17 mouse cellular contexts compared by ENCODE assay signal in genomic region chr3:97800657-97801056, GRCm38 (mm10).
DNase-seq lines count a peak whose midpoint lies in the region; ATAC-seq and TF ChIP-seq lines count a peak whose summit lies in the region.
"Had no signal": no experiment of that assay in that cellular context is flagged by ENCODE, and none has a peak within 500 bp of the region (broad histone marks: within the 10 kb centered on the region; RNA-seq: fewer than 3 reads in every experiment).

No protein-coding gene starts in this region.

- H3K4me1 ChIP-seq in hindbrain, embryonic 15.5 days (replicated peaks) = no peaks in the 10 kb centered on the region
- H3K4me1 ChIP-seq in hindbrain, embryonic 10.5 days (replicated peaks) = 0 out of 2 replicates have a peak, but pooled peaks cover 2% of the 10 kb centered on the region
- H3K4me1 ChIP-seq in lung, embryonic 16.5 days (replicated peaks; ENCODE audit: control insufficient read depth, insufficient read depth, low read length) = peaks cover 11% of the 10 kb centered on the region
- H3K4me1 ChIP-seq in limb, embryonic 15.5 days = peaks cover 4% of the 10 kb centered on the region; the same call in 1 of the 2 replicates
- H3K4me1 ChIP-seq: forebrain, embryonic 13.5 days; neural tube, embryonic 12.5 days had no signal

- no peaks in the 10 kb centered on the region for H3K27me3 ChIP-seq in hindbrain, embryonic 15.5 days
- H3K27me3 ChIP-seq in hindbrain, embryonic 10.5 days (ENCODE audit: insufficient read depth, poor library complexity, severe bottlenecking) = no peaks in the 10 kb centered on the region
- no peaks in the 10 kb centered on the region for H3K27me3 ChIP-seq in lung, embryonic 16.5 days (ENCODE audit: control insufficient read depth, insufficient read depth, low read depth, low read length)
- H3K27me3 ChIP-seq in limb, embryonic 15.5 days = no peaks in the 10 kb centered on the region
- H3K27me3 ChIP-seq: forebrain, embryonic 13.5 days; neural tube, embryonic 12.5 days had no signal

- no peaks in the 10 kb centered on the region for H3K36me3 ChIP-seq in hindbrain, embryonic 15.5 days
- H3K36me3 ChIP-seq in hindbrain, embryonic 10.5 days = no peaks in the 10 kb centered on the region
- no peaks in the 10 kb centered on the region for H3K36me3 ChIP-seq in lung, embryonic 16.5 days (ENCODE audit: control insufficient read depth, insufficient read depth, low read length)
- no peaks in the 10 kb centered on the region for H3K36me3 ChIP-seq in limb, embryonic 15.5 days
- H3K36me3 ChIP-seq: neural tube, embryonic 12.5 days had no signal

- WGBS in hindbrain, embryonic 15.5 days = 86% methylated on average over 5 of the region's 5 CpGs
- 83% methylated on average over 5 of the region's 5 CpGs for WGBS in hindbrain, embryonic 10.5 days
- 49% methylated on average over 5 of the region's 5 CpGs for WGBS in lung, embryonic 16.5 days
- WGBS in limb, embryonic 15.5 days = 71% methylated on average over 5 of the region's 5 CpGs

- peak overlapping the region; percentile 54 for H3K4me3 ChIP-seq in gastrocnemius, adult 2 months
- no peak overlapping the region for H3K4me3 ChIP-seq in hindbrain, embryonic 15.5 days
- H3K4me3 ChIP-seq in hindbrain, embryonic 10.5 days = no peak overlapping the region
- no peak overlapping the region for H3K4me3 ChIP-seq in lung, embryonic 16.5 days (ENCODE audit: low read length)
- H3K4me3 ChIP-seq in limb, embryonic 15.5 days = no peak overlapping the region
- H3K4me3 ChIP-seq: forebrain, embryonic 13.5 days; neural tube, embryonic 12.5 days had no signal

- no peak overlapping the region for H3K4me2 ChIP-seq in hindbrain, embryonic 15.5 days
- no peak overlapping the region for H3K4me2 ChIP-seq in lung, embryonic 16.5 days (ENCODE audit: low read depth, low read length)
- no peak overlapping the region for H3K4me2 ChIP-seq in limb, embryonic 15.5 days
- H3K4me2 ChIP-seq: forebrain, embryonic 13.5 days; neural tube, embryonic 12.5 days had no signal

- no peak for TF ChIP-seq CTCF in gastrocnemius, adult 2 months (IDR thresholded peaks at IDR 0.05)

- intact Hi-C loops in gastrocnemius, adult 2 months (cut with DNase I) = no loop called here

- no peak overlapping the region for H3K9ac ChIP-seq in hindbrain, embryonic 15.5 days
- no peak overlapping the region for H3K9ac ChIP-seq in lung, embryonic 16.5 days (ENCODE audit: low read length)
- H3K9ac ChIP-seq in limb, embryonic 15.5 days = no peak overlapping the region
- H3K9ac ChIP-seq: forebrain, embryonic 13.5 days; liver, embryonic 14.5 days; neural tube, embryonic 12.5 days had no signal

- peak; percentile 30; the same call in 1 of the 2 replicates for ATAC-seq in hindbrain, embryonic 15.5 days (ENCODE audit: low FRiP score, low read depth)
- 0 out of 2 replicates have a peak, but pooled peaks have one; percentile 23 for ATAC-seq in lung, embryonic 16.5 days (ENCODE audit: low read depth)
- peak; percentile 44 for ATAC-seq in limb, embryonic 15.5 days (ENCODE audit: insufficient number of reproducible peaks, low FRiP score, low TSS enrichment, low read depth)
- ATAC-seq: forebrain, embryonic 13.5 days had no signal

- peak; percentile 48 for DNase-seq in gastrocnemius, adult 2 months
- no peak for DNase-seq in gastrocnemius, postnatal 10 days
- no peak for DNase-seq in hindbrain, embryonic 10.5 days (ENCODE audit: low spot score)
- DNase-seq in lung, postnatal 10 days = no peak
- no peak for DNase-seq in layer of hippocampus, adult 9-11 months
- DNase-seq: adrenal gland, postnatal 14 days; cerebellum, adult 8-10 months; kidney, adult 9 months; lung, postnatal 14 days; right cerebral cortex, postnatal 25 days; thymus, postnatal 25 days had no signal

- H3K9me3 ChIP-seq in hindbrain, embryonic 15.5 days = no peaks in the 10 kb centered on the region
- no peaks in the 10 kb centered on the region for H3K9me3 ChIP-seq in hindbrain, embryonic 10.5 days
- no peaks in the 10 kb centered on the region for H3K9me3 ChIP-seq in lung, embryonic 16.5 days (ENCODE audit: control insufficient read depth, low read length)
- H3K9me3 ChIP-seq in limb, embryonic 15.5 days = no peaks in the 10 kb centered on the region
- H3K9me3 ChIP-seq: forebrain, embryonic 13.5 days; neural tube, embryonic 12.5 days had no signal

- H3K27ac ChIP-seq in gastrocnemius, adult 2 months = peak overlapping the region; percentile 94
- H3K27ac ChIP-seq in hindbrain, embryonic 15.5 days (replicated peaks) = no peak overlapping the region
- H3K27ac ChIP-seq in hindbrain, embryonic 10.5 days = no peak overlapping the region
- H3K27ac ChIP-seq in lung, embryonic 16.5 days (ENCODE audit: low read length) = no peak overlapping the region
- H3K27ac ChIP-seq in limb, embryonic 15.5 days = peak overlapping the region; percentile 44; the same call in 1 of the 2 replicates
- H3K27ac ChIP-seq: forebrain, embryonic 13.5 days; liver, embryonic 14.5 days; neural tube, embryonic 12.5 days had no signal

Comparison
In these comparisons a context has a peak if more than half of its experiments do, and no peak if none do; other contexts are left out.
1. H3K27ac ChIP-seq: peak in gastrocnemius, adult 2 months (single experiment) and limb, embryonic 15.5 days (single experiment); none in hindbrain, embryonic 15.5 days (single experiment), hindbrain, embryonic 10.5 days (single experiment) and lung, embryonic 16.5 days (single experiment).
2. Peak in every context shown above with its lines, with median percentiles within 50 percentile points of each other: ATAC-seq.